Mouse (Mus musculus): ENCODE results near the gene Mbl2.

DNA sequence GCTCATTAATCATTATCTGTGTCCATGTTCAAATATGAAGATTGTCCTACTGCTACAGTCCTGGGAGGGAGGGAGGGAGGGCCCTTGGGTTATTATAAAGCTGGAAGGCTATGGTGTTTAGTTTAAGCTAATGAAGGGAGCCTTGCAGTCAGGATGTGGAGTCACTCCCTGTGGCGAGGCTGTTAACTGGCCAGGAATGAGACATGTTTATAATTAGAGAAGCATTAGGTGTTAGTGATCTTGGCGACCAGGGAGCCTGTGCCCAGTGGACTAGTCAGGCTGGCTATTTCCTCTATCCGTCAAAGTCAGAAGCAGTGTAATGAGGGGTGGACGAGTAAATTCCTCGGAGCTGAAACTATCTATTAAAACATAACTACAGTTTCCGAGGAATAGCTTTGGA is 23.6 kb downstream of the Mbl2 start:
- no peak for TF ChIP-seq EP300 (IDR thresholded peaks at IDR 0.05; ENCODE audit: low read depth)
- TF ChIP-seq CTCF (IDR thresholded peaks at IDR 0.05; ENCODE audit: low read depth) = no peak

All from liver, embryonic 14.5 days (tissue).